Mouse (Mus musculus) hindbrain, embryonic 12.5 days (tissue): ENCODE measurements around the gene Osbpl11. TPM values are rescaled to one million over a fixed set of nuclear protein-coding genes. Genes with fewer than 3 reads are reported as not detected.
A peak's percentile ranks its signal among the peaks of the same experiment; 100 is the strongest.
"Not testable (repeated sequence)": the region's sequence is repeated elsewhere in the genome, so short reads cannot be mapped to it uniquely, and the experiment has no call there.

Source experiments
- ATAC-seq: fragments of 200-750 bp; cut with Nextera tagmentation; 2 replicates; pipeline ENCODE4 v1.8.0; 2017; ENCODE audit warnings: moderate TSS enrichment; ENCODE audit not compliant: low FRiP score
- H3K27ac ChIP-seq: fragments of 300-500 bp; sonication (generic); 2 replicates; pipeline ENCODE4 v1.5.1; 2016; ENCODE audit warnings: mild to moderate bottlenecking
- H3K27me3 ChIP-seq: fragments of 300-500 bp; sonication (generic); 2 replicates; pipeline ENCODE4 v1.6.1; 2016; ENCODE audit warnings: mild to moderate bottlenecking
- H3K36me3 ChIP-seq: fragments of 300-500 bp; sonication (generic); 2 replicates; pipeline ENCODE4 v1.6.1; 2016; ENCODE audit warnings: mild to moderate bottlenecking
- H3K4me1 ChIP-seq: fragments of 300-500 bp; sonication (generic); 2 replicates; pipeline ENCODE4 v1.6.1; 2016
- H3K4me2 ChIP-seq: fragments of 300-500 bp; sonication (generic); replicated peaks from 2 replicates; pipeline ENCODE4 v1.6.1; 2016; ENCODE audit warnings: mild to moderate bottlenecking
- H3K4me3 ChIP-seq: fragments of 300-500 bp; sonication (generic); 2 replicates; pipeline ENCODE4 v1.5.1; 2016; ENCODE audit warnings: mild to moderate bottlenecking
- H3K9ac ChIP-seq: fragments of 300-500 bp; sonication (generic); 2 replicates; pipeline ENCODE4 v1.6.1; 2016; ENCODE audit warnings: mild to moderate bottlenecking, moderate library complexity
- H3K9me3 ChIP-seq: fragments of 300-500 bp; sonication (generic); replicated peaks from 2 replicates; pipeline ENCODE4 v1.6.1; 2016; ENCODE audit warnings: mild to moderate bottlenecking
- WGBS: fragments of 180-500 bp; shearing (Covaris S2); methylation state at CpG from one replicate; pipeline ENCODE4 v1.1.7; 2016; 5-methylcytosine and 5-hydroxymethylcytosine counted together
- polyA plus RNA-seq: library from polyadenylated mRNA; unstranded; fragments of >200 nt; fragmentation: Nextera tagmentation; extraction: Ambion mirVana; gene quantifications from 2 replicates; pipeline ENCODE4 v1.2.1, GENCODE M21; 2016

Gene Osbpl11
- polyA plus RNA-seq, result 29.2 and 29.8 TPM in 2 replicates

GRCm38 (mm10) chr16:33184901-33185260, at the start of gene Osbpl11:
Osbpl11 (plus strand) TSS chr16:33185071.
- ATAC-seq, result peak; percentile 94
- H3K36me3 ChIP-seq, result no peaks in the 10 kb centered on the region
- peak within 1 kb of the TSS; percentile 94 for H3K4me3 ChIP-seq
- WGBS, result 0% methylated on average over 26 of the region's 27 CpGs
- peak within 1 kb of the TSS; percentile 90 for H3K27ac ChIP-seq
- peaks cover 24% of the 10 kb centered on the region for H3K4me1 ChIP-seq
- H3K27me3 ChIP-seq, result no peaks in the 10 kb centered on the region
- no peaks in the 10 kb centered on the region for H3K9me3 ChIP-seq
- peak within 1 kb of the TSS; percentile 93 for H3K9ac ChIP-seq
- peak within 1 kb of the TSS; percentile 89 for H3K4me2 ChIP-seq

DNA sequence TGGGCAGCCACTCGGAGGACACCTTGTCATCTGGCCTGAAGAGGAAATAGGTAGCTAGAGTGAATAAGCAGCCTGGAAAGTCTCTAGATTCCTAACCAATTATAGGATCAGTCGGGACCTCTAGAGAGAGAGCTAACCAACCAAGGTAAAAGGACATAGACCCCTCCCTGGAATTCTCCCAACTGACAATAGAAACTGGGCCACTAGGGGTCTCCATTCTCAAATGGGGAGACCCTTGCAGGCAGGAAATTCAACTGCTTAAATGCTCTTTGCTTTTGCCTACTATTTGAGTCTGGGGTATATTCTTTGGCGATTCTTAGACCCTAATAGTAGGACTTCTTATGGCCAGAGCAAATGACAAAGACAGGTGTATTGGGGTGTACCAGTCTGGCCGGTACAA, 49.7 kb upstream of the Osbpl11 start:
- Histone ChIP-seq H3K4me1 (no peaks in the 10 kb centered on the region), H3K27ac (no peak overlapping the region), H3K4me3 (no peak overlapping the region), H3K36me3 (no peaks in the 10 kb centered on the region), H3K9ac (no peak overlapping the region), H3K4me2 (no peak overlapping the region), H3K9me3 (no peaks in the 10 kb centered on the region), H3K27me3 (no peaks in the 10 kb centered on the region)
- WGBS, result 72% methylated on average over 4 of the region's 4 CpGs
- no peak for ATAC-seq

GRCm38 (mm10) chr16:33139061-33139460, 45.8 kb upstream of the Osbpl11 start:
- not testable (repeated sequence) for H3K4me1 ChIP-seq, H3K4me2 ChIP-seq, H3K9ac ChIP-seq, H3K36me3 ChIP-seq, H3K9me3 ChIP-seq, H3K27me3 ChIP-seq, ATAC-seq, H3K27ac ChIP-seq, H3K4me3 ChIP-seq
- 81% methylated on average over 6 of the region's 7 CpGs for WGBS

- no peaks in the 10 kb centered on the region for H3K36me3 ChIP-seq
- no peaks in the 10 kb centered on the region for H3K27me3 ChIP-seq
- WGBS, result 29% methylated on average over 3 of the region's 3 CpGs
- H3K4me2 ChIP-seq, result no peak overlapping the region
- no peak for ATAC-seq
- no peak overlapping the region for H3K27ac ChIP-seq
- no peak overlapping the region for H3K4me3 ChIP-seq
- no peak overlapping the region for H3K9ac ChIP-seq
- no peaks in the 10 kb centered on the region for H3K4me1 ChIP-seq
- H3K9me3 ChIP-seq, result no peaks in the 10 kb centered on the region
These were observed 43.1 kb upstream of the Osbpl11 start for GRCm38 (mm10) chr16:33141758-33142280.

GRCm38 (mm10) chr16:33143452-33143851, 41.4 kb upstream of the Osbpl11 start:
- H3K4me3 ChIP-seq, result no peak overlapping the region
- no peaks in the 10 kb centered on the region for H3K4me1 ChIP-seq
- H3K9ac ChIP-seq, result no peak overlapping the region
- H3K9me3 ChIP-seq, result no peaks in the 10 kb centered on the region
- ATAC-seq, result no peak
- no peak overlapping the region for H3K27ac ChIP-seq
- H3K4me2 ChIP-seq, result no peak overlapping the region
- H3K36me3 ChIP-seq, result no peaks in the 10 kb centered on the region
- 76% methylated on average over 2 of the region's 2 CpGs for WGBS
- H3K27me3 ChIP-seq, result no peaks in the 10 kb centered on the region

DNA sequence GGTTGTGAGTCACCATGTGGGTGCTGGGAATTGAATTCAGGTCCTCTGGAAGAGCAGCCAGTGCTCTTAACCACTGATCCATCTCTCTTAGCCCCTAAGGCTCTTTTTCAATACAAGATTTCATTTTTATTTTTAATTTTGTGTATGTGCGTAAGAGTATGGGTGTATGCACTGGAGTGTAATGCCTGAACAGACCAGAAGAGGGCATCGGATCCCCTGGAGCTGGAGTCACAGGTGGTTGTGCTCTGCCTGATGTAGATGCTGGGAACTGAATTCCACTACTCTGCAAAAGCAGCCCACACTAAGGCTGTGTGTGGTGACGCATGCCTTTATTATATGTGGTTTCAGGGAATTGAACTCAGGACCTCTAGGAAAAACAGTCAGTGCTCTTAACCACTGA, 38.7 kb upstream of the Osbpl11 start:
- Histone ChIP-seq H3K4me1 (no peaks in the 10 kb centered on the region), H3K4me2 (no peak overlapping the region), H3K27ac (no peak overlapping the region), H3K9ac (no peak overlapping the region), H3K9me3 (no peaks in the 10 kb centered on the region), H3K4me3 (no peak overlapping the region), H3K27me3 (no peaks in the 10 kb centered on the region), H3K36me3 (no peaks in the 10 kb centered on the region)
- WGBS, result 94% methylated on average over 3 of the region's 3 CpGs
- no peak for ATAC-seq

DNA sequence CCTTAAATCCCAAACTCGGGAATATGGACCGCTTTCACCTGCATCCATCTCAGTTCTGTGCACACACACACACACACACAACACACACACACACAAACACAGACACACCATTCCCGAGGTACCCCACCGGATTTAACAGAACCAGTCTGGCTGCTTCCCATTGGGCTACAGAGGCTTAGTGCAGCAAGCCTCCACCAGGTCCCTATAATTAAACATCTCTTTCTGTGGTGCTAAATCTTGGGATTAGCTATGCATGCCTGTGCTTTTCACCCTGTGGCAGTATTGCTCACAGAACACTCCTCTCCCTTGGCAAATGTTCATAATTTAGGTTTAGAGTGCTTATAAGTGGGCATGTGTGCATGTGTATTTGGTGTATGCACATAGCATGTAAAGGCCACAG, 36.7 kb upstream of the Osbpl11 start:
- Histone ChIP-seq H3K27ac (no peak overlapping the region), H3K9me3 (no peaks in the 10 kb centered on the region), H3K4me1 (no peaks in the 10 kb centered on the region), H3K27me3 (no peaks in the 10 kb centered on the region), H3K4me3 (no peak overlapping the region), H3K9ac (no peak overlapping the region), H3K36me3 (no peaks in the 10 kb centered on the region), H3K4me2 (no peak overlapping the region)
- WGBS, result 90% methylated on average over 4 of the region's 4 CpGs
- ATAC-seq, result no peak

- WGBS, result 78% methylated on average over 9 of the region's 9 CpGs
- not testable (repeated sequence) for H3K4me3 ChIP-seq, ATAC-seq, H3K27me3 ChIP-seq, H3K27ac ChIP-seq, H3K9ac ChIP-seq, H3K9me3 ChIP-seq, H3K36me3 ChIP-seq, H3K4me1 ChIP-seq, H3K4me2 ChIP-seq
These were observed 34.0 kb upstream of the Osbpl11 start for GRCm38 (mm10) chr16:33150875-33151274.

DNA sequence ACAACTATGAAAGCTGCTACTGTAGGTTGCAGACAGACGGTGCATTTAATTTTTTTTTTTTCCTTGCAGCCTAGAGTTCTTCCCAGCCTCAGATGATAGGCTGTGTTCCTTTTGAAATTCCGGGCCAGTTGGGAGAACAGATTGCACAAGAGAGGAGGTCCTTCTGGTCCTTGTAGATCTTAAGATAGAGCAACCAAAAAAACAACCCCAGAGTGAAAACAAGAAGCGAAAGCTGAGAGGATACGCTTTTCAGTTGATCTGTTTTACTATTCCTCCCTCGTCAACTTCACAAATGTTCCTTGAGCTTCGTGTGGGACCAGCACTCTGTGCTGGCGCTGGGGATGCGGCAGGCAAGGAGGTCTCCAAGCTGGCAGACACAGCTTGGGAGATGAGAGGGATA, 33.3 kb upstream of the Osbpl11 start:
- Histone ChIP-seq H3K9ac (no peak overlapping the region), H3K9me3 (no peaks in the 10 kb centered on the region), H3K27ac (no peak overlapping the region), H3K4me1 (no peaks in the 10 kb centered on the region), H3K4me2 (no peak overlapping the region), H3K27me3 (no peaks in the 10 kb centered on the region), H3K4me3 (no peak overlapping the region), H3K36me3 (no peaks in the 10 kb centered on the region)
- WGBS, result 80% methylated on average over 8 of the region's 8 CpGs
- ATAC-seq, result no peak

DNA sequence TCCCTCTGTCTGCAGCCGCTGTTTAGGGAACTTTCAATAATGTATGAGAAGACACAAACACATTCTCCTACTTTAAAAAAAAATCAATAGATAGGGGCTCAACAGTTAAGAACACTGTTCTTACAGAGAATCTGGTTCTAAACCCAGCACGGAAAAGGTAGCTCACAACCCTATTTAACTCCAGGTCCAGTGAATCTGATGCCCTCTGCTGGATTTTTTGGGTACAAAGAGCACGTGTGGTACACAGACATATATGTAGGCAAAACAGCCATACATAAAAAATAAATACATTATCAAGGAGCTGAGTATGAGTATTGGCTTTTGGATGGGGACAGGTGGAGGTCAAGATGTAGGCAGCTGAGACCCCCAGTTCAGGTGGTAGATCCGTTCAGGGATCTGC, 29.9 kb upstream of the Osbpl11 start:
- no peaks in the 10 kb centered on the region for H3K4me1 ChIP-seq
- H3K9me3 ChIP-seq, result no peaks in the 10 kb centered on the region
- H3K27ac ChIP-seq, result no peak overlapping the region
- H3K4me2 ChIP-seq, result no peak overlapping the region
- ATAC-seq, result no peak
- 56% methylated on average over 4 of the region's 4 CpGs for WGBS
- no peak overlapping the region for H3K4me3 ChIP-seq
- H3K36me3 ChIP-seq, result no peaks in the 10 kb centered on the region
- no peaks in the 10 kb centered on the region for H3K27me3 ChIP-seq
- no peak overlapping the region for H3K9ac ChIP-seq

- no peaks in the 10 kb centered on the region for H3K4me1 ChIP-seq
- H3K9me3 ChIP-seq, result no peaks in the 10 kb centered on the region
- no peaks in the 10 kb centered on the region for H3K27me3 ChIP-seq
- no peaks in the 10 kb centered on the region for H3K36me3 ChIP-seq
- no peak overlapping the region for H3K9ac ChIP-seq
- H3K4me3 ChIP-seq, result no peak overlapping the region
- H3K4me2 ChIP-seq, result no peak overlapping the region
- WGBS, result 88% methylated on average over 11 of the region's 11 CpGs
- ATAC-seq, result no peak
- no peak overlapping the region for H3K27ac ChIP-seq
These were observed 26.9 kb upstream of the Osbpl11 start for GRCm38 (mm10) chr16:33158006-33158405.

GRCm38 (mm10) chr16:33158590-33159071, 26.2 kb upstream of the Osbpl11 start:
- WGBS, result 84% methylated on average over 14 of the region's 14 CpGs
- no peaks in the 10 kb centered on the region for H3K9me3 ChIP-seq
- no peak overlapping the region for H3K27ac ChIP-seq
- no peak overlapping the region for H3K4me3 ChIP-seq
- H3K27me3 ChIP-seq, result no peaks in the 10 kb centered on the region
- no peaks in the 10 kb centered on the region for H3K4me1 ChIP-seq
- no peak for ATAC-seq
- no peak overlapping the region for H3K9ac ChIP-seq
- no peak overlapping the region for H3K4me2 ChIP-seq
- no peaks in the 10 kb centered on the region for H3K36me3 ChIP-seq

GRCm38 (mm10) chr16:33159363-33159762, 25.5 kb upstream of the Osbpl11 start:
- no peak overlapping the region for H3K4me2 ChIP-seq
- H3K4me3 ChIP-seq, result no peak overlapping the region
- no peak for ATAC-seq
- no peak overlapping the region for H3K27ac ChIP-seq
- H3K4me1 ChIP-seq, result no peaks in the 10 kb centered on the region
- H3K36me3 ChIP-seq, result no peaks in the 10 kb centered on the region
- WGBS, result 94% methylated on average over 2 of the region's 2 CpGs
- H3K27me3 ChIP-seq, result no peaks in the 10 kb centered on the region
- H3K9me3 ChIP-seq, result no peaks in the 10 kb centered on the region
- no peak overlapping the region for H3K9ac ChIP-seq
